Mouse (Mus musculus): ENCODE data around the gene Gphb5. TPM values are rescaled to one million over a fixed set of nuclear protein-coding genes. Genes with fewer than 3 reads are reported as not detected.

Gphb5 gene
- polyA plus RNA-seq, 1 experiment from 2014 or later, result not detected

DNA sequence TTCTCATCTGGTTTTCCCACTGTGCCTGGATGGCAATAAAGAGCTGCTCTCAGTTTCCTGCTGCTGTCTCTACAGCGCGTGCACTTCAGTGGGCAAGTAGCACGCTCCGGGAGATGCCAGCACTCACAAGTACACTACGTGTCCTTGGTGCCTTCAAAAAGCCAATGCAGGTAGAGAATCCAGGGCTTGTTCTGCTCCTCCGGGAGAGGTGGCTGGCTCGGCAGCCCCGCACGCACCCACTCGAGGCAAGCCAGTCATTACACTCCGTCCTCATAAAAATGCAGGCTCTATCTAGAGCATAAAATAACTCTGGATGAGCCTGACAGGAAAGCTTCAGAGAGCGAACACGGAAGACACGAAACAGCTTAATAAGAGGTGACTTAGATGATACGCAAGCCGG is 54.1 kb downstream of the Gphb5 start:
- H3K9me3 ChIP-seq (ENCODE audit: control insufficient read depth, low read length), result no peaks in the 10 kb centered on the region
- 0 out of 2 replicates have a peak overlapping the region, but pooled peaks have one; percentile 1 for H3K4me2 ChIP-seq (ENCODE audit: low read length)
- no peak overlapping the region for H3K27ac ChIP-seq (ENCODE audit: low read depth, low read length)
- H3K4me1 ChIP-seq (ENCODE audit: control insufficient read depth, insufficient read depth, low read depth, low read length), result peaks cover 4% of the 10 kb centered on the region; the same call in 1 of the 2 replicates
- no peaks in the 10 kb centered on the region for H3K27me3 ChIP-seq (replicated peaks; ENCODE audit: control insufficient read depth, insufficient read depth, low read length)
- no peak overlapping the region for H3K4me3 ChIP-seq (ENCODE audit: low read length)
- 79% methylated on average over 16 of the region's 16 CpGs for WGBS
- ATAC-seq, result no peak
- no peak overlapping the region for H3K9ac ChIP-seq (ENCODE audit: low read depth, low read length)
- no peaks in the 10 kb centered on the region for H3K36me3 ChIP-seq (ENCODE audit: control insufficient read depth, insufficient read depth, low read length)

Other genes with a start within 250 kb of the Gphb5 start
- 4.1 and 4.3 TPM in 2 replicates for gene Kcnh5, start 239.4 kb downstream of the Gphb5 start, polyA plus RNA-seq (2015; fragmentation: Nextera tagmentation; extraction: Ambion mirVana)
- 20.8 and 24.3 TPM in 2 replicates for gene Rhoj, start 108.5 kb downstream of the Gphb5 start, polyA plus RNA-seq (2015; fragmentation: Nextera tagmentation; extraction: Ambion mirVana)
- 14.5 and 15.5 TPM in 2 replicates for gene Ppp2r5e, start 179.5 kb upstream of the Gphb5 start, polyA plus RNA-seq (2015; fragmentation: Nextera tagmentation; extraction: Ambion mirVana)

Measured in hindbrain, embryonic 16.5 days (tissue).